12 mouse cellular contexts compared by ENCODE assay signal in genomic region chr10:128435873-128436272, GRCm38 (mm10). TPM values are rescaled to one million over a fixed set of nuclear protein-coding genes. Genes with fewer than 3 reads are reported as not detected.
DNase-seq lines count a peak whose midpoint lies in the region; ATAC-seq and TF ChIP-seq lines count a peak whose summit lies in the region.
"Had no signal": no experiment of that assay in that cellular context is flagged by ENCODE, and none has a peak within 500 bp of the region (broad histone marks: within the 10 kb centered on the region; RNA-seq: fewer than 3 reads in every experiment).

No protein-coding gene starts in this region.

- no peaks in the 10 kb centered on the region for H3K27me3 ChIP-seq in heart, adult 2 months (ENCODE audit: control insufficient read depth, insufficient read depth, low read length)
- no peaks in the 10 kb centered on the region for H3K27me3 ChIP-seq in kidney, embryonic 14.5 days (ENCODE audit: control insufficient read depth, insufficient read depth, low read length)
- no peaks in the 10 kb centered on the region for H3K27me3 ChIP-seq in midbrain, embryonic 15.5 days (replicated peaks)

- no peak overlapping the region for H3K4me2 ChIP-seq in kidney, embryonic 14.5 days (replicated peaks; ENCODE audit: low read depth, low read length)
- no peak overlapping the region for H3K4me2 ChIP-seq in midbrain, embryonic 15.5 days

- DNase-seq in heart, adult 2 months = no peak
- no peak for DNase-seq in heart, postnatal 4 days
- no peak for DNase-seq in kidney, postnatal 14 days
- DNase-seq in cerebellum, adult 9-11 months = peak; percentile 63
- DNase-seq in retina, embryonic 14.5 days (ENCODE audit: low spot score) = no peak
- DNase-seq: right cerebral cortex, postnatal 4 days had no signal

- H3K4me1 ChIP-seq in heart, adult 2 months (ENCODE audit: control insufficient read depth, insufficient read depth, low read length) = peaks cover 8% of the 10 kb centered on the region
- peaks cover 25% of the 10 kb centered on the region for H3K4me1 ChIP-seq in kidney, embryonic 14.5 days (ENCODE audit: control insufficient read depth, insufficient read depth, low read length)
- H3K4me1 ChIP-seq in bone marrow, adult 2 months (ENCODE audit: control insufficient read depth, insufficient read depth, low read length) = peaks cover 10% of the 10 kb centered on the region
- no peaks in the 10 kb centered on the region for H3K4me1 ChIP-seq in midbrain, embryonic 15.5 days

- H3K9ac ChIP-seq in heart, adult 2 months (ENCODE audit: low read depth, low read length) = no peak overlapping the region
- H3K9ac ChIP-seq in kidney, embryonic 14.5 days (ENCODE audit: low read depth, low read length) = no peak overlapping the region
- H3K9ac ChIP-seq in midbrain, embryonic 15.5 days = no peak overlapping the region

- no peak for TF ChIP-seq EP300 in heart, adult 2 months (IDR thresholded peaks at IDR 0.05; ENCODE audit: insufficient read depth, low read depth, low read length)

- no peak for TF ChIP-seq POLR2A in heart, adult 2 months (IDR thresholded peaks at IDR 0.05; ENCODE audit: insufficient read depth, low read depth, low read length)
- TF ChIP-seq POLR2A in bone marrow, adult 2 months (IDR thresholded peaks at IDR 0.05; ENCODE audit: borderline replicate concordance, control insufficient read depth, low read depth, low read length) = no peak

- no peaks in the 10 kb centered on the region for H3K9me3 ChIP-seq in kidney, embryonic 14.5 days (ENCODE audit: control insufficient read depth, low read length)
- H3K9me3 ChIP-seq in midbrain, embryonic 15.5 days = no peaks in the 10 kb centered on the region

- no peak overlapping the region for H3K4me3 ChIP-seq in heart, adult 2 months
- H3K4me3 ChIP-seq in kidney, embryonic 14.5 days (ENCODE audit: low read length) = no peak overlapping the region
- H3K4me3 ChIP-seq in bone marrow, adult 2 months (replicated peaks; ENCODE audit: control insufficient read depth, low read depth, low read length) = no peak overlapping the region
- no peak overlapping the region for H3K4me3 ChIP-seq in midbrain, embryonic 15.5 days
- H3K4me3 ChIP-seq: myocyte had no signal

- no peak for TF ChIP-seq CTCF in heart, adult 2 months (IDR thresholded peaks at IDR 0.05)
- TF ChIP-seq CTCF in bone marrow, adult 2 months (IDR thresholded peaks at IDR 0.05; ENCODE audit: control insufficient read depth, insufficient read depth, low read length) = no peak

- ATAC-seq in kidney, embryonic 14.5 days (ENCODE audit: low FRiP score, low TSS enrichment) = no peak
- no peak for ATAC-seq in midbrain, embryonic 15.5 days (replicated peaks)
- ATAC-seq: CD4-positive, CD25-positive, alpha-beta regulatory T cell, adult 4 months; lung, postnatal 0 days had no signal

- H3K36me3 ChIP-seq in heart, adult 2 months (ENCODE audit: control insufficient read depth, insufficient read depth, low read length) = no peaks in the 10 kb centered on the region; the same call in 1 of the 2 replicates
- peaks cover 64% of the 10 kb centered on the region for H3K36me3 ChIP-seq in kidney, embryonic 14.5 days (ENCODE audit: control insufficient read depth, insufficient read depth, low read length)
- H3K36me3 ChIP-seq in midbrain, embryonic 15.5 days (replicated peaks) = peaks cover 52% of the 10 kb centered on the region

- H3K79me2 ChIP-seq in heart, adult 2 months (replicated peaks; ENCODE audit: control insufficient read depth, insufficient read depth, low read length) = no peaks in the 10 kb centered on the region

- WGBS in heart, adult 2 months = 46% methylated on average over 5 of the region's 5 CpGs
- 61% methylated on average over 5 of the region's 5 CpGs for WGBS in kidney, embryonic 14.5 days
- 80% methylated on average over 5 of the region's 5 CpGs for WGBS in bone marrow, adult 2 months
- WGBS in midbrain, embryonic 15.5 days = 83% methylated on average over 5 of the region's 5 CpGs

- intact Hi-C loops in heart, adult 2 months (cut with DNase I) = no loop called here

- H3K27ac ChIP-seq in heart, adult 2 months = peak overlapping the region; percentile 61; the same call in 1 of the 2 replicates
- peak overlapping the region; percentile 48; the same call in 1 of the 2 replicates for H3K27ac ChIP-seq in kidney, embryonic 14.5 days (ENCODE audit: low read depth, low read length)
- peak overlapping the region; percentile 93 for H3K27ac ChIP-seq in bone marrow, adult 2 months (ENCODE audit: control insufficient read depth, insufficient read depth, low read depth, low read length, poor library complexity)
- no peak overlapping the region for H3K27ac ChIP-seq in midbrain, embryonic 15.5 days

RNA-seq across cellular contexts. Expression of gene Smarcc2, which starts 23.2 kb away (rescaled TPM):
- 10 to 100 TPM; 75.5 to 77.6 TPM for total RNA-seq in heart, adult 2 months (2021)
- polyA plus RNA-seq in heart, adult 2 months (2012; rRNA removed) = 49.1 and 61.1 TPM in 2 replicates
- total RNA-seq in heart, postnatal 4 days (2021) = 10 to 100 TPM; 97.0 to 97.3 TPM
- polyA plus RNA-seq in kidney, embryonic 14.5 days (2014; fragmentation: Nextera tagmentation; extraction: Ambion mirVana) = 64.8 and 96.7 TPM in 2 replicates
- polyA plus RNA-seq in bone marrow, adult 2 months (2011; ENCODE audit: insufficient read depth, insufficient read length, low replicate concordance, missing spikeins) = 45.0 and 74.4 TPM in 2 replicates
- polyA plus RNA-seq in midbrain, embryonic 15.5 days (2015; fragmentation: Nextera tagmentation; extraction: Ambion mirVana) = 201 and 209 TPM in 2 replicates

RNA-seq across cellular contexts. Expression of gene Rnf41, which starts 24.4 kb away (rescaled TPM):
- 10 to 100 TPM; 15.8 to 16.9 TPM for total RNA-seq in heart, adult 2 months (2021)
- polyA plus RNA-seq in heart, adult 2 months (2012; rRNA removed) = 12.5 and 17.8 TPM in 2 replicates
- total RNA-seq in heart, postnatal 4 days (2021) = 10 to 100 TPM; 25.0 to 27.0 TPM
- 35.6 and 36.4 TPM in 2 replicates for polyA plus RNA-seq in kidney, embryonic 14.5 days (2014; fragmentation: Nextera tagmentation; extraction: Ambion mirVana)
- 8.5 and 17.3 TPM in 2 replicates for polyA plus RNA-seq in bone marrow, adult 2 months (2011; ENCODE audit: insufficient read depth, insufficient read length, low replicate concordance, missing spikeins)
- 105 and 107 TPM in 2 replicates for polyA plus RNA-seq in midbrain, embryonic 15.5 days (2015; fragmentation: Nextera tagmentation; extraction: Ambion mirVana)

RNA-seq across cellular contexts. Expression of gene Nabp2, which starts 24.6 kb away (rescaled TPM):
- total RNA-seq in heart, adult 2 months (2021) = 10 to 100 TPM; 45.2 to 48.2 TPM
- 25.0 and 25.1 TPM in 2 replicates for polyA plus RNA-seq in heart, adult 2 months (2012; rRNA removed)
- total RNA-seq in heart, postnatal 4 days (2021) = 10 to 100 TPM; 44.1 to 47.1 TPM
- 87.8 and 103 TPM in 2 replicates for polyA plus RNA-seq in kidney, embryonic 14.5 days (2014; fragmentation: Nextera tagmentation; extraction: Ambion mirVana)
- 26.4 and 40.0 TPM in 2 replicates for polyA plus RNA-seq in bone marrow, adult 2 months (2011; ENCODE audit: insufficient read depth, insufficient read length, low replicate concordance, missing spikeins)
- polyA plus RNA-seq in midbrain, embryonic 15.5 days (2015; fragmentation: Nextera tagmentation; extraction: Ambion mirVana) = 146 and 147 TPM in 2 replicates

RNA-seq across cellular contexts. Expression of gene Slc39a5, which starts 34.8 kb away (rescaled TPM):
- total RNA-seq in heart, adult 2 months (2021) = not detected
- polyA plus RNA-seq in heart, adult 2 months (2012; rRNA removed) = not detected in 2 replicates
- total RNA-seq in heart, postnatal 4 days (2021) = not detected
- 15.1 and 22.6 TPM in 2 replicates for polyA plus RNA-seq in kidney, embryonic 14.5 days (2014; fragmentation: Nextera tagmentation; extraction: Ambion mirVana)
- not detected in 2 replicates for polyA plus RNA-seq in bone marrow, adult 2 months (2011; ENCODE audit: insufficient read depth, insufficient read length, low replicate concordance, missing spikeins)
- not detected in 2 replicates for polyA plus RNA-seq in midbrain, embryonic 15.5 days (2015; fragmentation: Nextera tagmentation; extraction: Ambion mirVana)
- polyA plus RNA-seq: CD4-positive, CD25-positive, alpha-beta regulatory T cell, adult 4 months; lung, postnatal 0 days; myocyte had no signal

RNA-seq across cellular contexts. Expression of gene Myl6, which starts 58.1 kb away (rescaled TPM):
- total RNA-seq in heart, adult 2 months (2021) = 100 to 1,000 TPM; 242 to 302 TPM
- polyA plus RNA-seq in heart, adult 2 months (2012; rRNA removed) = 379 and 468 TPM in 2 replicates
- total RNA-seq in heart, postnatal 4 days (2021) = 100 to 1,000 TPM; 616 to 628 TPM
- 921 and 980 TPM in 2 replicates for polyA plus RNA-seq in kidney, embryonic 14.5 days (2014; fragmentation: Nextera tagmentation; extraction: Ambion mirVana)
- polyA plus RNA-seq in bone marrow, adult 2 months (2011; ENCODE audit: insufficient read depth, insufficient read length, low replicate concordance, missing spikeins) = 1,368 and 2,050 TPM in 2 replicates
- polyA plus RNA-seq in midbrain, embryonic 15.5 days (2015; fragmentation: Nextera tagmentation; extraction: Ambion mirVana) = 892 and 955 TPM in 2 replicates
